Mouse (Mus musculus) midbrain, postnatal 0 days (tissue): ENCODE data around the gene Ddb1. TPM values are rescaled to one million over a fixed set of nuclear protein-coding genes. Genes with fewer than 3 reads are reported as not detected.

Experiments
- ATAC-seq: fragments of 200-750 bp; cut with Nextera tagmentation; 2 replicates; pipeline ENCODE4 v1.8.0; 2017; ENCODE audit warnings: moderate number of reproducible peaks, mild to moderate bottlenecking, moderate TSS enrichment, moderate library complexity; ENCODE audit not compliant: low FRiP score
- DNase-seq: peaks from one replicate; pipeline ENCODE4 v3.0.0-alpha.2; 2015; ENCODE audit warnings: low spot score
- H3K27ac ChIP-seq: fragments of 300-500 bp; sonication (generic); 2 replicates; pipeline ENCODE4 v1.5.1; 2014; ENCODE audit warnings: low read depth, mild to moderate bottlenecking, low read length, mixed read lengths
- H3K27me3 ChIP-seq: fragments of 300-500 bp; sonication (generic); 2 replicates; pipeline ENCODE4 v1.6.1; 2014; ENCODE audit warnings: low read length, control low read depth, mixed read lengths; ENCODE audit not compliant: insufficient read depth
- H3K36me3 ChIP-seq: fragments of 300-500 bp; sonication (generic); 2 replicates; pipeline ENCODE4 v1.6.1; 2014; ENCODE audit warnings: low read length, control low read depth, mixed read lengths; ENCODE audit not compliant: insufficient read depth
- H3K4me1 ChIP-seq: fragments of 300-500 bp; sonication (generic); 2 replicates; pipeline ENCODE4 v1.6.1; 2014; ENCODE audit warnings: mild to moderate bottlenecking, control low read depth, antibody characterized with exemption, low read length, mixed read lengths; ENCODE audit not compliant: insufficient read depth
- H3K4me2 ChIP-seq: fragments of 300-500 bp; sonication (generic); 2 replicates; pipeline ENCODE4 v1.6.1; 2014; ENCODE audit warnings: low read depth, mild to moderate bottlenecking, low read length, mixed read lengths; ENCODE audit not compliant: poor library complexity, severe bottlenecking
- H3K4me3 ChIP-seq: fragments of 300-500 bp; sonication (generic); 2 replicates; pipeline ENCODE4 v1.5.1; 2014; ENCODE audit warnings: low read depth, mild to moderate bottlenecking, low read length, moderate library complexity
- H3K9ac ChIP-seq: fragments of 300-500 bp; sonication (generic); replicated peaks from 2 replicates; pipeline ENCODE4 v1.6.1; 2014; ENCODE audit warnings: mild to moderate bottlenecking, low read length, moderate library complexity, mixed read lengths; ENCODE audit not compliant: poor library complexity, severe bottlenecking
- H3K9me3 ChIP-seq: fragments of 300-500 bp; sonication (generic); 2 replicates; pipeline ENCODE4 v1.6.1; 2016; ENCODE audit warnings: low read length, control low read depth
- CTCF ChIP-seq: IDR thresholded peaks from 2 replicates; pipeline ENCODE4 v1.5.1; 2016; ENCODE audit warnings: antibody characterized with exemption, mild to moderate bottlenecking
- WGBS: fragments of 180-500 bp; shearing (Covaris S2); extraction: QIAGEN DNeasy Blood & Tissue Kit; methylation state at CpG from one replicate; pipeline ENCODE4 v1.1.7; 2014; 5-methylcytosine and 5-hydroxymethylcytosine counted together
- polyA plus RNA-seq: library from polyadenylated mRNA; unstranded; fragments of >200 nt; fragmentation: Nextera tagmentation; extraction: Ambion mirVana; gene quantifications from 2 replicates; pipeline ENCODE4 v1.2.1, GENCODE M21; 2015
- total RNA-seq: library from RNA; depleted of rRNA; stranded (reverse); fragments of >200 nt; gene quantifications from 2 replicates; pipeline ENCODE4 v1.2.3, GENCODE M21; 2014

The Ddb1 gene
- total and polyA plus RNA-seq, 2 experiments from 2014 or later, result 135 to 247 TPM

GRCm38 (mm10) chr19:10602247-10602769 is 2.8 kb upstream of the Ddb1 start:
- Histone ChIP-seq H3K4me1 (peaks cover 14% of the 10 kb centered on the region), H3K27me3 (no peaks in the 10 kb centered on the region), H3K36me3 (peaks cover 9% of the 10 kb centered on the region), H3K9ac (peak overlapping the region; percentile 56), H3K4me3 (peak overlapping the region; percentile 21; the same call in 1 of the 2 replicates), H3K4me2 (peak overlapping the region; percentile 58), H3K27ac (peak overlapping the region; percentile 92), H3K9me3 (no peaks in the 10 kb centered on the region)
- DNase-seq (no peak), ATAC-seq (no peak)
- no peak for TF ChIP-seq CTCF
- WGBS, result 1% methylated on average over 6 of the region's 6 CpGs

- peak; percentile 90 for TF ChIP-seq CTCF
- H3K27me3 ChIP-seq, result no peaks in the 10 kb centered on the region
- H3K9ac ChIP-seq, result peak overlapping the region; percentile 56
- peaks cover 14% of the 10 kb centered on the region for H3K4me1 ChIP-seq
- peak overlapping the region; percentile 58 for H3K4me2 ChIP-seq
- no peaks in the 10 kb centered on the region for H3K9me3 ChIP-seq
- peaks cover 13% of the 10 kb centered on the region for H3K36me3 ChIP-seq
- peak; percentile 95 for DNase-seq
- WGBS, result under 1% methylated on average over 9 of the region's 9 CpGs
- peak overlapping the region; percentile 21; the same call in 1 of the 2 replicates for H3K4me3 ChIP-seq
- peak; percentile 60 for ATAC-seq
- H3K27ac ChIP-seq, result peak overlapping the region; percentile 92
These were observed 2.3 kb upstream of the Ddb1 start for GRCm38 (mm10) chr19:10602787-10603186.

GRCm38 (mm10) chr19:10603660-10604523 is 1.2 kb upstream of the Ddb1 start:
- peaks cover 21% of the 10 kb centered on the region for H3K36me3 ChIP-seq
- 86% methylated on average over 18 of the region's 18 CpGs for WGBS
- no peak overlapping the region for H3K4me2 ChIP-seq
- H3K27me3 ChIP-seq, result no peaks in the 10 kb centered on the region
- no peak for DNase-seq
- H3K4me1 ChIP-seq, result peaks cover 14% of the 10 kb centered on the region
- 0 out of 2 replicates have a peak overlapping the region, but pooled peaks have one; percentile 13 for H3K9ac ChIP-seq
- no peak for ATAC-seq
- no peak for TF ChIP-seq CTCF
- H3K9me3 ChIP-seq, result no peaks in the 10 kb centered on the region
- peak overlapping the region; percentile 94; the same call in 1 of the 2 replicates for H3K27ac ChIP-seq
- no peak overlapping the region for H3K4me3 ChIP-seq

- ATAC-seq, result no peak
- no peak for TF ChIP-seq CTCF
These were observed 593 bp upstream of the Ddb1 start for GRCm38 (mm10) chr19:10604534-10604933.

GRCm38 (mm10) chr19:10605901-10606622 is 935 bp downstream of the Ddb1 start:
- Histone ChIP-seq H3K36me3 (peaks cover 36% of the 10 kb centered on the region), H3K9ac (peak overlapping the region; percentile 81), H3K27ac (peak overlapping the region; percentile 94), H3K27me3 (no peaks in the 10 kb centered on the region), H3K4me1 (peaks cover 14% of the 10 kb centered on the region), H3K4me2 (peak overlapping the region; percentile 86), H3K4me3 (peak overlapping the region; percentile 80), H3K9me3 (no peaks in the 10 kb centered on the region)
- ATAC-seq (peak; percentile 4; the same call in 1 of the 2 replicates), DNase-seq (no peak)
- no peak for TF ChIP-seq CTCF
- 7% methylated on average over 20 of the region's 20 CpGs for WGBS

More at GRCm38 (mm10) chr19:10604534-10604933, 593 bp upstream of the Ddb1 start:
- no peaks in the 10 kb centered on the region for H3K27me3 ChIP-seq
- DNase-seq, result no peak
- peak overlapping the region; percentile 81 for H3K9ac ChIP-seq
- H3K27ac ChIP-seq, result peak overlapping the region; percentile 94
- 55% methylated on average over 3 of the region's 3 CpGs for WGBS
- no peaks in the 10 kb centered on the region for H3K9me3 ChIP-seq
- peaks cover 14% of the 10 kb centered on the region for H3K4me1 ChIP-seq
- peak overlapping the region; percentile 86 for H3K4me2 ChIP-seq
- H3K36me3 ChIP-seq, result peaks cover 23% of the 10 kb centered on the region
- peak overlapping the region; percentile 80 for H3K4me3 ChIP-seq
